Mouse (Mus musculus) small intestine, adult 2 months (tissue): ENCODE results near the gene Cryge.

Experiments
- CTCF ChIP-seq: fragments of 200-500 bp; IDR thresholded peaks from 2 replicates; pipeline ENCODE4 v1.5.1; 2012; ENCODE audit warnings: low read depth, mild to moderate bottlenecking, control low read depth, inconsistent platforms, low read length, moderate library complexity, mixed read lengths; ENCODE audit not compliant: insufficient replicate concordance, insufficient read length; ENCODE audit errors: extremely low read depth
- POLR2A ChIP-seq: fragments of 200-500 bp; IDR thresholded peaks from 2 replicates; pipeline ENCODE4 v1.6.1; 2012; ENCODE audit warnings: low read depth, mild to moderate bottlenecking, control low read depth, inconsistent platforms, low read length, moderate library complexity

GRCm38 (mm10) chr1:65082188-65082587, 31.2 kb upstream of the Cryge start, which contains the start of gene Crygb:
- TF ChIP-seq CTCF = no peak
- TF ChIP-seq POLR2A = no peak
